Mouse (Mus musculus): Measurements from ENCODE around the gene Asb7.

DNA sequence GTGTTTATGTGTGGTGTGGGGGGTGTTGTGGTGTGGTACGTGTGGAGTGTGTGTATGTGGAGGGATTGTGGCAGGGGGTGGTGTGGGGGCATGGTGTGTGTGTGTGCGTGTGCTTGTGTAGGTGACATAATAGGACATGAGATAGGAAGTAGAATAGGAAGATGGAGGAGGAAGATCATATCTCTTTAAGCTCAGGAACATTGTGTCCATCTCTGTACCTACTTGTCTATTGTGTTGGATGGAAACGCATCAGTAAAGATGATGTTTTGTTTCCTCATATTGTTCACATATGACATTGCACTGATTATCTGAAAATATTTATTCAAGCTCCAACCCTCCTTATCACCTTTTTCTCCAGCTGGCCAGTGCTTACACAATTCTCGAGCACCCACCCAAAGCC is 48.0 kb upstream of the Asb7 start:
- TF ChIP-seq CTCF (IDR thresholded peaks at IDR 0.05; ENCODE audit: control insufficient read depth, insufficient read depth, low read length) (no peak), POLR2A (IDR thresholded peaks at IDR 0.05; ENCODE audit: borderline replicate concordance, control insufficient read depth, low read depth, low read length) (no peak)

All from bone marrow, adult 2 months (tissue).